Mouse (Mus musculus) heart, embryonic 14.5 days (tissue): ENCODE data around the gene Nme9. TPM values are rescaled to one million over a fixed set of nuclear protein-coding genes. Genes with fewer than 3 reads are reported as not detected.

ENCODE experiments used
- ATAC-seq: fragments of 200-750 bp; cut with Nextera tagmentation; 2 replicates; pipeline ENCODE4 v1.8.0; 2017; ENCODE audit warnings: low read depth, moderate TSS enrichment; ENCODE audit not compliant: insufficient number of reproducible peaks, insufficient read depth, low FRiP score
- H3K27ac ChIP-seq, 2 experiments: fragments of 200-500 bp in 1 of 2; fragments of 300-500 bp in 1 of 2; sonication (generic) in 1 of 2; replicated peaks in 1 of 2; 2 replicates each; pipeline ENCODE4 v1.5.1; 2012 to 2014; ENCODE audit warnings: low read depth in 2 of 2, low read length in 2 of 2, control low read depth in 1 of 2, mild to moderate bottlenecking in 1 of 2, mixed read lengths in 1 of 2; ENCODE audit not compliant: control insufficient read depth in 1 of 2, insufficient read depth in 1 of 2
- H3K27me3 ChIP-seq: fragments of 300-500 bp; sonication (generic); 2 replicates; pipeline ENCODE4 v1.6.1; 2014; ENCODE audit warnings: mild to moderate bottlenecking, low read length, control low read depth; ENCODE audit not compliant: control insufficient read depth, insufficient read depth
- H3K36me3 ChIP-seq: fragments of 300-500 bp; sonication (generic); 2 replicates; pipeline ENCODE4 v1.6.1; 2014; ENCODE audit warnings: mild to moderate bottlenecking, control low read depth, low read length, mixed read lengths; ENCODE audit not compliant: control insufficient read depth, insufficient read depth
- H3K4me1 ChIP-seq, 2 experiments: fragments of 200-500 bp in 1 of 2; fragments of 300-500 bp in 1 of 2; sonication (generic) in 1 of 2; 2 replicates each; pipeline ENCODE4 v1.6.1; 2012 to 2014; ENCODE audit warnings: low read length in 2 of 2, control low read depth in 1 of 2, mixed read lengths in 1 of 2; ENCODE audit not compliant: control insufficient read depth in 2 of 2, insufficient read depth in 2 of 2
- H3K4me2 ChIP-seq: fragments of 300-500 bp; sonication (generic); 2 replicates; pipeline ENCODE4 v1.6.1; 2014; ENCODE audit warnings: mild to moderate bottlenecking, low read length
- H3K4me3 ChIP-seq, 2 experiments: fragments of 200-500 bp in 1 of 2; fragments of 300-500 bp in 1 of 2; sonication (generic) in 1 of 2; 2 replicates each; pipeline ENCODE4 v1.5.1; 2012 to 2014; ENCODE audit warnings: low read length in 2 of 2, mild to moderate bottlenecking in 2 of 2, control low read depth in 1 of 2, low read depth in 1 of 2, moderate library complexity in 1 of 2; ENCODE audit not compliant: control insufficient read depth in 1 of 2, insufficient read depth in 1 of 2
- H3K9ac ChIP-seq: fragments of 300-500 bp; sonication (generic); 2 replicates; pipeline ENCODE4 v1.6.1; 2014; ENCODE audit warnings: mild to moderate bottlenecking, low read length
- H3K9me3 ChIP-seq: fragments of 300-500 bp; sonication (generic); 2 replicates; pipeline ENCODE4 v1.6.1; 2016; ENCODE audit warnings: low read length, control low read depth; ENCODE audit not compliant: control insufficient read depth
- WGBS: fragments of 180-500 bp; shearing (Covaris S2); extraction: QIAGEN DNeasy Blood & Tissue Kit; methylation state at CpG from one replicate; pipeline ENCODE4 v1.1.7; 2014; 5-methylcytosine and 5-hydroxymethylcytosine counted together
- polyA plus RNA-seq: library from polyadenylated mRNA; unstranded; fragments of >200 nt; fragmentation: Nextera tagmentation; extraction: Ambion mirVana; gene quantifications from 2 replicates; pipeline ENCODE4 v1.2.1, GENCODE M21; 2014

Nme9 gene
- polyA plus RNA-seq, 1 experiment from 2014 or later, result not detected

DNA sequence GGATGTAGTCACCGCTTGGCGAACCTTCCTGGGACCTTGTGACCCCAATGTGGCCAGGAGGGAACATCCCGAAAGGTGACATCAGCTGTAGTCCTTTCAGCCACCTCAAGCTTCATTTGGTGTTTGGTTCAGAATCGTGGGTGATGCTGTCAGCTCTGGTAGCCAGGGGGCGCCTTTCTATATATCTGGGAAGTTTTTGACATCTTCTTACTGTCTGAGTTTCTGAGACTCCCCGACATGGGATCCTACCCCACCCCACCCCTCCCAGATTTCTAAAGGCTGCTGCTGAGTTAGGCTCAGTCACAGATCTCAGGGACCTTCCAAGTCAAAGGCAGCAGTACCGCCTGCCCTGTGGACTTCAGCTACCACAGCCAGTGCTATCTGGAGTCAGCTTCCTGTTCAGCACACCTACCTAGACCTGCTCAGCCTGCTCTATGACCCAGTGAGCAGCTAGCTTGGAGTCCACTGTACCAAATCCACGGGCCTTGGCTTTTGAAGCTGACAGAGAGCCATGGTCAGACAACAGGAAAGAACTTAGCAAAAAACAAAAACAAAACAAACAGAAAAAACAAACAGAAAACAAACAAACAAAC, 18.5 kb downstream of the Nme9 start:
- Histone ChIP-seq H3K27me3 (no peaks in the 10 kb centered on the region), H3K4me2 (no peak overlapping the region), H3K36me3 (peaks cover 3% of the 10 kb centered on the region), H3K9ac (no peak overlapping the region), H3K4me3 (no peak overlapping the region), H3K4me1 (no peaks in the 10 kb centered on the region), H3K27ac (no peak overlapping the region), H3K9me3 (no peaks in the 10 kb centered on the region)
- ATAC-seq, result no peak
- WGBS, result 60% methylated on average over 8 of the region's 8 CpGs

DNA sequence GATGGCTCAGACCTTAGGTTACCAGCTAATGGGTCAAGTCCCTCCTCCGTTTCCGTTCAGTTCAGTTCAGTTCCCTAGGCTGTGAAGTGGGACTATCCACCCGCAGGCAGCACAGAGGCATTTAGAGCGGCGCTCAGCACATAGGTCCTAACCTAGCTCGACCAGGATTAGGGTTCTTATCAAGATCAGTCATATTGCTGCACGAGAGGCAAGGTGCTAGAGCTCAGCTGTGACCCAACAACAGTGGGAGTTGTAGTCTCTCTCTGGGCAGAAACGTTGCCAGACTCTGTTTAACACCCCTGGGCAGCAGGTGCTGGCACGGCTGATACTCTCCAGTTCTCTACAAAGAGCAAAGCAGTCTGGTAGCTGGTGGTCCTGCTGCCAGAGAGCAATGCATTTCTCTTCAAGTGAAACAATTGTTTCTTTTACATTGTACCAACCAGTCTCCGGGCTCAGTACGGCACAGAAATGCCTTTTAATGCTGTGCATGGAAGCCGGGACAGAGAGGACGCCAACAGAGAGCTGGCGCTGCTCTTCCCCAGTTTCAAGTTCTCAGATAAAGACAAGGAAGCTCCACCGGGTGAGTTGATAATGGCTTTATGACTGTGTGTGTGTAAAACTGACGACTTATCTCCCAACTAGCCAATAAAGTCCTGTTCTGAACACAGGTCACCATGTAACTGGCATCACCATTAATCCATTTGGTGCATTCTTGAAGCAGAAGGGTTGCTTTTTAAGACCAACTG, 19.2 kb downstream of the Nme9 start:
- H3K9me3 ChIP-seq, result no peaks in the 10 kb centered on the region
- no peak for ATAC-seq
- H3K36me3 ChIP-seq, result peaks cover 10% of the 10 kb centered on the region
- H3K4me2 ChIP-seq, result no peak overlapping the region
- H3K4me3 ChIP-seq, result no peak overlapping the region
- H3K27me3 ChIP-seq, result no peaks in the 10 kb centered on the region
- no peak overlapping the region for H3K27ac ChIP-seq
- no peak overlapping the region for H3K9ac ChIP-seq
- H3K4me1 ChIP-seq, result no peaks in the 10 kb centered on the region
- WGBS, result 51% methylated on average over 16 of the region's 16 CpGs

DNA sequence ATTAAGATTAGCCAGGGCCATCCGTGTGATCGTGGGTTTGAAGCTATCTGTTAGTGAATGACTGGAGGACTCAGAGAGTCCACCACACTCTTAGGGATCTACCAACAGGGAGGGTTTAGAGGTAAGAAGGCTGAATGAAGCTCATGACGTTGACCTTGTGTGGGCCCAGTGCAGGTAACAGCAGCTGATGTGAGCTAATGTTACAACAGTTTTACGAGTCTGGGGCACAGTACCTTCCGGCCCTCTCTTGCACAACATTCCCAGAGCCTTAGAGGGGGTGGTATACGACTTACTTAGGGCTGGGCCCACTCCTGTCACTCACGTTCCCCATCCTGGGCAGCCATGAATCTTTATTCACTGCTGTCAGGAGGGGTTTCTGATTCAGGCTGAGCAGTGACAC, 20.1 kb downstream of the Nme9 start:
- H3K4me2 ChIP-seq, result no peak overlapping the region
- peaks cover 18% of the 10 kb centered on the region for H3K36me3 ChIP-seq
- no peaks in the 10 kb centered on the region for H3K4me1 ChIP-seq
- no peak overlapping the region for H3K4me3 ChIP-seq
- no peak overlapping the region for H3K27ac ChIP-seq
- ATAC-seq, result no peak
- H3K27me3 ChIP-seq, result no peaks in the 10 kb centered on the region
- H3K9ac ChIP-seq, result no peak overlapping the region
- WGBS, result 79% methylated on average over 7 of the region's 7 CpGs
- no peaks in the 10 kb centered on the region for H3K9me3 ChIP-seq

DNA sequence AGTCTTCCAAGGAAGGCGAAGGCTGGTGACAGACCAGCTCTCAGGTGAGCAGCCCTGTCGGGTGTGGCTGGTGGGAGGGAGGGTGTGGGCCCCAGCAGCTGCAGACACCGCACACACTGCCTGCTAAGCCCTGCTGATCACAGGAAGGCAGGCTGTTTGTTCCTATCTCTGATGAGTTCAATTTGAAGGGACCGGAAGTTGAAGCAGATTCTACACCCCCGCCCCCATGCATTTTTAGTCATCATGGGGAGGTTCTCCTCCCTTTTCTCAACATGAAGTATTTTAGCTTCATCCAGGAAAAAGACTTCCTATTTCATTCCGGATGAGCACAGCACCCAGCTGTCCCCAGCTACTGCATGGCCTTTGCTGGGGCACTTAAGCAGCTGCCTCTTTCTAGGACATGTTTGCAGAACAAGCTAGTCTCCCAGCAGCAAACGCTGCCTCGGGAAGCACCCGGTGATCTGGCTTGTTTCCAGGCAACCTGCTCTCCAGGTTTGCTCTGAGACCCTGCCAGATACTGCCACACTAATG, 28.0 kb downstream of the Nme9 start:
- ATAC-seq, result no peak

DNA sequence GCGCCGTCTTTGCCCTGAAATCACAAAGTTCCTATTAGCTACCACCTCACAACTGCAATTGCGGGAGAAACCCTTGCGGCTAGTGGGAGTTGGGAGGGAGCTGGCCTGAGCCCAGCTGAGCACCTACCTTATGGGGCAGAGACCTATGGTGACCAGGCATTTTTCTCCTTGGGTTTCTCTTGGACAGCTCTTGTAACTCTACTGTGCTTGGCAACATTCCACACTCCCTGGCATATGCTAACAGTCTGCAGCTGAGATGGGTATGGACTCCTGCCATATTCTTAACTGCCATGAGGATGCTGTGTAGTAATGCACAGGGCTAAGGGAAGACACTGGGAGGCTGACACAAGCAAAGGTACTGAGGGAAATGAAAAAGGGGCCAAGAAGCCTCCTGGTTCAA, 29.5 kb downstream of the Nme9 start:
- Histone ChIP-seq H3K9ac (no peak overlapping the region), H3K36me3 (peaks cover 41% of the 10 kb centered on the region), H3K4me3 (no peak overlapping the region), H3K4me1 (peaks cover 2 to 9% of the 10 kb centered on the region in 2 experiments; a peak in 2 of 4 replicates), H3K27me3 (no peaks in the 10 kb centered on the region), H3K27ac (no peak overlapping the region), H3K4me2 (no peak overlapping the region), H3K9me3 (no peaks in the 10 kb centered on the region)
- WGBS, result 91% methylated on average over 4 of the region's 4 CpGs
- no peak for ATAC-seq

More for the DNA sequence above, 28.0 kb downstream of the Nme9 start:
- Histone ChIP-seq H3K9me3 (no peaks in the 10 kb centered on the region), H3K4me2 (no peak overlapping the region), H3K9ac (no peak overlapping the region), H3K27me3 (no peaks in the 10 kb centered on the region), H3K4me1 (peaks cover 2 to 9% of the 10 kb centered on the region in 2 experiments; a peak in 2 of 4 replicates), H3K36me3 (peaks cover 48% of the 10 kb centered on the region), H3K27ac (no peak overlapping the region), H3K4me3 (no peak overlapping the region)
- WGBS, result 59% methylated on average over 9 of the region's 9 CpGs

DNA sequence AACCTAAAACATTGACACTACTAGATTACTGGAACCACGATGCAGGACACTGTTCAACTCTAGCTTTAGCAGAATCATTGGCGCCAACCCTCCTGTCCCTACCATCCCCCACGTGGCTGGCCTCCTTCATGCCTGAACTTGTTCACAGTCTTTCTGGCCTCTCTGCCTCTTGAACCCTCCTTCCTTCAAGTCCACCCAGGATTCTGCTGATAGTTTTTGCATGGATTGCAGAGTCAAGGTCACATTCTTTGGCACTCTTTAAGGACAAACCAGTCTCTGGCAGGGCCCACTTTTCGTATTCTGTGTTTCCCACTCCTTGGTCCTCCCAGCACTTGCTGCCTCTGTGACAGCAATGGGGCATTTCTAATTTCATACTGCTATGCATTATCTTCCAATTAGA, 31.9 kb downstream of the Nme9 start:
- no peak for ATAC-seq
- no peak overlapping the region for H3K27ac ChIP-seq
- WGBS, result 69% methylated on average over 4 of the region's 4 CpGs
- H3K9me3 ChIP-seq, result no peaks in the 10 kb centered on the region
- no peak overlapping the region for H3K4me3 ChIP-seq
- peaks cover 2 to 9% of the 10 kb centered on the region in 2 experiments; a peak in 2 of 4 replicates for H3K4me1 ChIP-seq
- H3K27me3 ChIP-seq, result no peaks in the 10 kb centered on the region
- H3K4me2 ChIP-seq, result no peak overlapping the region
- no peak overlapping the region for H3K9ac ChIP-seq
- peaks cover 57% of the 10 kb centered on the region for H3K36me3 ChIP-seq

DNA sequence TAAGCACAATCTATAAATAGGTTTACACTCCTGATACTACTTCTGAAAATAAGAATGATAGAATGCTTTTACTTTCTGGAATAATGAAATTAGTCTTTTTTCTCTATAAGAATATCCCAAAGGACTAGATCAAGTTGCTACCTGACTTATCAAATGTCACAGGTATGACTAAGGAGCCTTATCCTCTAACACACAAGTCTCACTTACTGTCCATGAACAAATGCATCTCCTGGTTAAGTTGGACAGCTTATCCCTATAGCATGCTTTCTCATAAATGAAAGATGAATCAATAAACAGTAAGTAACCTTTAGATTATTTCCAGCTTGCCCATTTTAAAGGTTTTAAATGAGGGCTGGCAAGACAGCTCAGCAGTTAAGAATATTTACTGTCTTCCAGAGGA, 33.4 kb downstream of the Nme9 start:
- Histone ChIP-seq H3K27ac (no peak overlapping the region), H3K36me3 (peaks cover 66% of the 10 kb centered on the region), H3K4me1 (peaks cover under 1 to 5% of the 10 kb centered on the region in 2 experiments; a peak in 2 of 4 replicates), H3K9me3 (no peaks in the 10 kb centered on the region), H3K9ac (no peak overlapping the region), H3K4me3 (no peak overlapping the region), H3K4me2 (no peak overlapping the region), H3K27me3 (no peaks in the 10 kb centered on the region)
- ATAC-seq, result no peak
